Mouse (Mus musculus) layer of hippocampus, adult 8-10 months (tissue): Measurements from ENCODE around the gene Tigd4. TPM values are rescaled to one million over a fixed set of nuclear protein-coding genes. Genes with fewer than 3 reads are reported as not detected.
"Not testable (repeated sequence)": the region's sequence is repeated elsewhere in the genome, so short reads cannot be mapped to it uniquely, and the experiment has no call there.

Source experiments
- DNase-seq, 2 experiments: peaks; one replicate each; pipeline ENCODE4 v3.0.0; 2022; ENCODE audit warnings: low spot score in 2 of 2
- total RNA-seq, 4 experiments: library from RNA; stranded (reverse); gene quantifications; 2 replicates each; pipeline ENCODE4 v1.2.4; 2022

Tigd4 gene
- not detected for total RNA-seq

- no peak for DNase-seq
These were observed at the start of gene Tigd4 for GRCm38 (mm10) chr3:84593274-84593673. Gene Tigd4, plus strand, starts transcription at chr3:84593574.

DNA sequence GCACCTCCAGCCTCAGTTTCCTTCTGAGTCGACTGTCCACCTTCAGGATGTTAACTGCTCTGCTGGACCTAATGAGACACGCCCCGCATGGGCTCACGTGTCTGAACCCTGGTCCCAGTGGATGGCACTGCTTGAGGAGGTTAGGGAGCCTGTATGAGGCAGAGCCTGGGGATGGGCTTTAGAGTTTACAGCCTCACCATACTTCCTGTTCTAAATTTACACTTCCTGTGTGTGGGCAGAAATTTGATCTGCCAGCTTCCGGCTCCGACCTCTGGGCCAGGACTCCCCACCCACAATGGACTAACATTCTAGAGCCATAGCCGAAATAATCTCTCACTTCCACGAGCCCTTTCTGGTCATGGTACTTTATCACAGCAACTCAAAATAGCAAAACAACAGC is 46.2 kb upstream of the Tigd4 start:
- DNase-seq = no peak

DNA sequence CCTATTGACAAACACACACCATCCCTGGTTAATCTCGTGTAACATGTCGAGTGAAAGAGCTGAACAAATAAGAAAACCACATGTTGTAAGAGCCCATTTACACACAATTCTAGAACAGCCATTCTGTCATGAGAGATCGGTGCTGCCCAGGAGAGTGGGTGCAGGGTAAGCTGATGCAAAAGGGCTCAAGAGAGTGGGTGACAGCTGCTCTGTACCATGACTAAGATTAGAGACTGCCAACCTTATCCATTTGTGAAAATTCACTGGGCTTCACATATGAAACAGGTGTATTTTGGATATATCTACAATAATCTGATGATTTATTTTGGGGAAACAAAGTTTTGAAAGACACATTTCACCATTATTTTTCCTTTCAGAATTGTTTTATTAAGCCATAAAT is 37.6 kb upstream of the Tigd4 start:
- no peak for DNase-seq

- no peak for DNase-seq
These were observed 35.1 kb upstream of the Tigd4 start for GRCm38 (mm10) chr3:84558301-84558700.

GRCm38 (mm10) chr3:84562911-84563310 is 30.5 kb upstream of the Tigd4 start:
- not testable (repeated sequence) for DNase-seq

GRCm38 (mm10) chr3:84563415-84563814 is 30.0 kb upstream of the Tigd4 start:
- no peak for DNase-seq

GRCm38 (mm10) chr3:84568540-84568939 is 24.8 kb upstream of the Tigd4 start:
- DNase-seq = no peak

DNA sequence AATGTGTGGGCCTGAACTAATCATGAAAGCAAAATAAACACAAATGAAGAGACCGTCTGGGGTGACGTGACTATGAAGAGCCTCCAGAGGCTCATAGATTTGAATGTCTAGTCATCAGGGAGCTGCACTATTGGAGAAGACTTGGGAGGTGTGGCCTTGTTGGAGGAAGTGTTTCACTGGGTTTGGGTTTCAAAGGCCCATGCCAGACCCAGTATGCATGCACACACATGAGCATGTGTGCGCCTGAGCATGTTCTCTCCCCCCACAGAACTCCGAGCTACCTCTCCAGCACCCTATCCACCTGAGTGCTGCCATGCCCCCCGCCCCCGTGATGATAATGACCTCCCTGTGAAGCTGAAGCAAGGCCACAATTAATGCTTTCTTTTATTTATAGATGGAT is 23.8 kb upstream of the Tigd4 start:
- no peak for DNase-seq

- DNase-seq = no peak
These were observed 22.9 kb upstream of the Tigd4 start for GRCm38 (mm10) chr3:84570501-84570900.

DNA sequence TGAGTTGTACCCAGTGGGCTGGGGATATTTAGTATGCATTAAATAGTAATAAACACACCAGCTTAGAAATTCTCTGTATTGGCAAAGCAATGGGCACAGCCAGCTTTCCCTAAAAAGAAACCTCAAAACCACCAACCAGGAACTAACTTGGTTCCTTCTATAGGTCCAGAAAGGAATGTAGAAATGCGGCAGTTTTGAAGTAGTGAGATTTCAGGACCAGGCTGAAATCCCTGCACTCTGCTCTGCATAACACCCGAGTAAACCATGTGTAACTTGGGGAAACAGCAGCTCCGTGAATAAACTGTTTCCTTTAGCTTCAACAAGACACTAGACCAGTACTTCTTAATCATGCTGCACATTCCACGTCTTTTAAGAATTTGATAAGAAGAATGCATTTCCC is 12.7 kb upstream of the Tigd4 start:
- DNase-seq = no peak

DNA sequence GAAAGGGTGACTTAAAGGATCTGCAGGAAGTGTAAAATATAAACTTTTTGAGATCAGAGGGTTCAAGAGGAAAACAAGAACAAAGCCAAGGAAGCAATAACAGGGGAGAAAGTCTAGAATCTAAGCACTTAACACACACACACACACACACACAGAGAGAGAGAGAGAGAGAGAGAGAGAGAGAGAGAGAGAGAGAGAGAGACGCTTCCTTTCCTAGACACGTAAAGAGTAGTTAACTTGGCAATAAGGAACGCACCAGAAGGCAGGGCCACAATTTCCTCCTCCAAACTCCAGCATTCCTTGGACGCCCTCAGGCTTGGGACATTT is 11.7 kb upstream of the Tigd4 start:
- no peak for DNase-seq

GRCm38 (mm10) chr3:84582023-84582912 is 11.1 kb upstream of the Tigd4 start, which contains the start of gene Arfip1:
Gene Arfip1, minus strand, starts transcription at chr3:84582625.
- peak; percentile 90 to 93 for DNase-seq

DNA sequence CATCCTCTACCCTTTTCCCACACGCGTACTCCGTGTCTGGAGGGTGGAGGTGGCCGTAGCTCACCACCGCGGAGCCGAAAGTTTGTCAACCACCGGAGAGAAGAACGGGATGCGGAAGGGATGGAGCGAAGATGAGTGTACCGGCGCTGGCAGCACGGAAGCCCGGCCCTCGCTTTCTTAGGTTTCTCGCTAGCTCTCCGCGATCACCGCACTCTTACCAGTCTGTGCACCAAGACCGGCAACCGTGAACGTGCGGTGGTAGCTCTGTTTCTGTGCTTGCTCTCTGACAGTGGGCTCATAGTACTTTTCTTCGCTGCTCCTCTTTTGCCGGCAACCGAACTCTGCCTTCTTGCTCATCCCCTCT is 10.5 kb upstream of the Tigd4 start:
- DNase-seq = no peak

- DNase-seq = no peak
These were observed 6.6 kb upstream of the Tigd4 start for GRCm38 (mm10) chr3:84586736-84587135.

- peak; percentile 39 to 45 for DNase-seq
These were observed 1.7 kb downstream of the Tigd4 start for GRCm38 (mm10) chr3:84594894-84595676.

GRCm38 (mm10) chr3:84595677-84596234 is 2.4 kb downstream of the Tigd4 start:
- DNase-seq = no peak

DNA sequence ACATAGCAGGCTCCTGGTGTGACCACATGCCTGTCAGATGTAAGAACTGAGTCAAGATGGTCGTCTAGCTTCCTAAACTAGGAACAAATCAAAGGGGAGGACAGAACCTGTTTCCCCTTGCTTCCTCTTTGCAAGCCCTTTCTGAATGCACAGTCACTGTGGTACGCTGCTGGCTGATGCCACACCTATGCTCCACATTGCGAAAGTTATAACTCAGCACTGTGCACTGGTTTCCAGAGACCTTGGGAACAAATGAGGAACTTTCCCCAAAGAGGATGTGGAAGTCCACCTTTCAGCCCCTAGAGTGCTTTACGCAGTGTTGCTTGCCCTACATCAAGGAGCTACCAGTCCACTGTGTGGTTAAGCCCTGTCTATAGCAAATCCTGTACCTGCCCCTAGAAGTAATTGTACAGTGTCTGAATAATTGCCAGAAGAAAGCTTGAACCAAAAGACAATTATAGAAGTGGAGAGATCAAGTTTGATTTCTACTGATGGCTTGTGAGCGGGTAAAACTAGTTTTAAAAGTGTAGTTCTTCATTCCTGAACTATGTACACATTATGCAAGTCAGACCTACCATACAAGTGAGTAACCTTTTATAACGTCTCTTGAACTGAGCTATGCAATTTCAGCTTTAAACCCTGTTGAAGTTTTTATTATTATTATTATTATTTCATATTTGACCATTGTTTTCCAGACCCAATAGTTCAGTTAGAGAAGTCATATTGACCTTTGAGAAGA is 4.8 kb downstream of the Tigd4 start:
- DNase-seq = no peak

DNA sequence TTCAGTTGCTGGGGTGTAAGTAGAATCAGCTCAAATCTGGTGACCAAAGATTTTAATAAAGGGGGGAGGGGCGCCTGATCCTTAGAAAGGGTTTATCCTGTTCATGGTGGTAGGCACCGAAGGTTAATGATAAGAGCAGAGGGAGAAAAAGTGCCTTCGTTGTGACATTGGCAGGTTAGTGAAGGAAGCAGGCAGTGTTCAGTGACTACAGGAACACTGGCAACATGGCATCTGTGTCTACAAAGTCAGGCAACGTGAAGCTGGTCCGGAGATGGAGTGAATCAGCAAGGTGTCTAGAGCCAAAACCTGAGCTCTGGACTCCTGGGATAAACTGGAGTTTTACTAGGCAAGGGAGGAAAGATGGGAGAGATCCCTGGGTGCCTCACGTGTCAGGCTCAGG is 5.4 kb downstream of the Tigd4 start:
- no peak for DNase-seq

DNA sequence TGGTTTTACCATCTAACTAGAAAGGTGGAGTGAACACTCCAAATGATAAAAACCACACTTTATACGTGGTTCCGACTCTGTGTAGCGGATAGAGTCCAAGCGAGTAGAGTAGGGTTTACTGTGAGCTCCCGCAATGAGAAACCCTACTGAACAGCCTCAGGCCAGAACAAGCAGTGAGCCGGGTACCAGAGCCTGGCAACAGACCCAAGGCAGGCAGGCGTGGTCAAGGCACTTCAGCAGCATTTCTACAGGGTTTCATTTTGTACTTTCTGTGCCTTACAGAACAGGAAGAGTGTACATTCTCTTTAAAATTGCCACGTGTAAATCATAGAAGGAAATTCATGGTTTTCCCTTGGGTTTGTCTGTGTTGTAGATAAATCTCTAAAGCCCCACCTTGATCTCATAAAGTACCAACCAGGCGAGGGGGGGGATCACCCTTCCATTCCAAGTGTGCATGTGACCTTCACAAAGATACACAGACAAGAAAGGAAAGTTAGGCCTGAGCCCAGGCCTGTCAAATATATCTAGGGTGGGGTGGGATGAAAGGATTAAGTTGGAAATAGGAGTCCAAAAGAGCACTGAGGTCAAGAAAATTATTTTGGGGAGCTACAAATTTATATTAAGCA is 8.6 kb downstream of the Tigd4 start:
- no peak for DNase-seq

DNA sequence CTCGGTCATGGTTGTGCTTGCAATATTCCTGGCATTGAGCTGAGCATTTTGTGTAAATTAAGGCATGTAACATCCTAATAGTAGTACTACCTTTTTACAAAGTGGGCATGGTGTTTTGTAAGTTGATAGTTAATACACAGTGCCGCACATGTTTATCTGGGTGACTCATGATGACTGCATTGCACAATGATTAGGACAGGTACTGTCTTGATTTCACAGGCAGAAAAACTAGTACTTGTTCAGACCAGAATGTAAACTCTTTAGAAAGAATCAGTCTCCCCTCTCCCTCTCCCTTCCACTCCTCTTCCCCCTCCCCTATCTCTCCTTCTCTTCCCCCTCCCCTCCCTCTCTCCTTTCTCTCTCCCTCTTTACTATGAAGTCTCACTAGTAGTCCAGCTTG is 9.4 kb downstream of the Tigd4 start:
- no peak for DNase-seq

- no peak for DNase-seq
These were observed 9.8 kb downstream of the Tigd4 start for GRCm38 (mm10) chr3:84603212-84603611.
